20 mouse cellular contexts compared by ENCODE assay signal in genomic region chr5:4934491-4934890, GRCm38 (mm10).
DNase-seq lines count a peak whose midpoint lies in the region; ATAC-seq lines count a peak whose summit lies in the region.
"Had no signal": no experiment of that assay in that cellular context is flagged by ENCODE, and none has a peak within 500 bp of the region (broad histone marks: within the 10 kb centered on the region; RNA-seq: fewer than 3 reads in every experiment).

No protein-coding gene starts in this region.

- H3K4me2 ChIP-seq in midbrain, embryonic 14.5 days (ENCODE audit: low read length): no peak overlapping the region
- H3K4me2 ChIP-seq in midbrain, embryonic 11.5 days: no peak overlapping the region
- no peak overlapping the region for H3K4me2 ChIP-seq in hindbrain, embryonic 16.5 days (ENCODE audit: low read length)
- H3K4me2 ChIP-seq: embryonic facial prominence, embryonic 12.5 days; forebrain, embryonic 13.5 days had no signal

- ATAC-seq in frontal cortex, adult (ENCODE audit: low TSS enrichment): peak; percentile 24; the same call in 1 of the 2 replicates
- no peak for ATAC-seq in midbrain, embryonic 14.5 days (ENCODE audit: low FRiP score, low TSS enrichment)
- ATAC-seq in midbrain, embryonic 11.5 days (ENCODE audit: low FRiP score): no peak
- ATAC-seq in hindbrain, embryonic 16.5 days: 0 out of 2 replicates have a peak, but pooled peaks have one; percentile 30
- ATAC-seq: activated CD4-positive, CD25-positive, alpha-beta regulatory T cell, adult 4 months; forebrain, embryonic 13.5 days; forebrain, postnatal 0 days had no signal

- H3K4me1 ChIP-seq in midbrain, embryonic 14.5 days (ENCODE audit: control insufficient read depth, insufficient read depth, low read length): 0 out of 2 replicates have a peak, but pooled peaks cover 6% of the 10 kb centered on the region
- no peaks in the 10 kb centered on the region for H3K4me1 ChIP-seq in midbrain, embryonic 11.5 days (ENCODE audit: control insufficient read depth, insufficient read depth, low read length)
- no peaks in the 10 kb centered on the region for H3K4me1 ChIP-seq in hindbrain, embryonic 16.5 days (ENCODE audit: control insufficient read depth, insufficient read depth, low read depth, low read length)
- H3K4me1 ChIP-seq: embryonic facial prominence, embryonic 12.5 days had no signal

- H3K36me3 ChIP-seq in midbrain, embryonic 14.5 days (ENCODE audit: control insufficient read depth, insufficient read depth, low read length): no peaks in the 10 kb centered on the region
- no peaks in the 10 kb centered on the region for H3K36me3 ChIP-seq in midbrain, embryonic 11.5 days (ENCODE audit: control insufficient read depth, insufficient read depth, low read length)
- no peaks in the 10 kb centered on the region for H3K36me3 ChIP-seq in hindbrain, embryonic 16.5 days (ENCODE audit: control insufficient read depth, insufficient read depth, low read length)
- H3K36me3 ChIP-seq: embryonic facial prominence, embryonic 12.5 days; heart, embryonic 10.5 days had no signal

- no peaks in the 10 kb centered on the region for H3K27me3 ChIP-seq in midbrain, embryonic 14.5 days (ENCODE audit: control insufficient read depth, insufficient read depth, low read length)
- H3K27me3 ChIP-seq in midbrain, embryonic 11.5 days (ENCODE audit: control insufficient read depth, insufficient read depth, low read length): no peaks in the 10 kb centered on the region
- H3K27me3 ChIP-seq in hindbrain, embryonic 16.5 days (replicated peaks; ENCODE audit: control insufficient read depth, insufficient read depth, low read length): no peaks in the 10 kb centered on the region
- H3K27me3 ChIP-seq: embryonic facial prominence, embryonic 12.5 days; forebrain, embryonic 13.5 days had no signal

- no peaks in the 10 kb centered on the region for H3K9me3 ChIP-seq in midbrain, embryonic 14.5 days (ENCODE audit: control insufficient read depth, low read length)
- no peaks in the 10 kb centered on the region for H3K9me3 ChIP-seq in midbrain, embryonic 11.5 days (ENCODE audit: control insufficient read depth, low read length)
- H3K9me3 ChIP-seq in hindbrain, embryonic 16.5 days (ENCODE audit: control insufficient read depth, low read length): no peaks in the 10 kb centered on the region
- H3K9me3 ChIP-seq: embryonic facial prominence, embryonic 12.5 days; forebrain, embryonic 13.5 days; heart, embryonic 10.5 days had no signal

- DNase-seq in frontal cortex, postnatal 14 days (ENCODE audit: low spot score in 2 of 2): no peak
- DNase-seq in midbrain, embryonic 14.5 days: no peak
- DNase-seq in midbrain, embryonic 11.5 days (ENCODE audit: low spot score, missing footprints): no peak
- no peak for DNase-seq in T-cell, adult 2 months (ENCODE audit: low spot score)
- DNase-seq in spleen, postnatal 14 days (ENCODE audit: low spot score in 2 of 2): no peak
- DNase-seq: adrenal gland, postnatal 14 days; cerebellum, adult 11-12 months; cerebellum, adult 9-10 months; cerebellum, postnatal 25 days; forebrain, postnatal 0 days; gastrocnemius, postnatal 36 days; heart, adult 11 months; heart, postnatal 10 days; heart, postnatal 4 days had no signal

- peak overlapping the region; percentile 6; the same call in 1 of the 2 replicates for H3K27ac ChIP-seq in midbrain, embryonic 14.5 days (replicated peaks; ENCODE audit: low read depth, low read length)
- H3K27ac ChIP-seq in midbrain, embryonic 11.5 days (ENCODE audit: low read depth, low read length): no peak overlapping the region
- H3K27ac ChIP-seq in hindbrain, embryonic 16.5 days (ENCODE audit: low read depth, low read length): no peak overlapping the region
- H3K27ac ChIP-seq: embryonic facial prominence, embryonic 12.5 days; forebrain, embryonic 13.5 days; heart, embryonic 10.5 days had no signal

- H3K4me3 ChIP-seq in midbrain, embryonic 14.5 days (replicated peaks; ENCODE audit: low read depth, low read length): no peak overlapping the region
- no peak overlapping the region for H3K4me3 ChIP-seq in midbrain, embryonic 11.5 days (ENCODE audit: low read depth, low read length)
- H3K4me3 ChIP-seq in hindbrain, embryonic 16.5 days (ENCODE audit: low read length): no peak overlapping the region
- H3K4me3 ChIP-seq: embryonic facial prominence, embryonic 12.5 days; forebrain, embryonic 13.5 days; heart, embryonic 10.5 days had no signal

- no peak overlapping the region for H3K9ac ChIP-seq in midbrain, embryonic 14.5 days (replicated peaks; ENCODE audit: low read length)
- no peak overlapping the region for H3K9ac ChIP-seq in midbrain, embryonic 11.5 days (ENCODE audit: low read length)
- no peak overlapping the region for H3K9ac ChIP-seq in hindbrain, embryonic 16.5 days (ENCODE audit: low read depth, low read length)
- H3K9ac ChIP-seq: embryonic facial prominence, embryonic 12.5 days; forebrain, embryonic 13.5 days; forebrain, postnatal 0 days had no signal

- WGBS in midbrain, embryonic 14.5 days: 81% methylated on average over 6 of the region's 6 CpGs
- 89% methylated on average over 6 of the region's 6 CpGs for WGBS in midbrain, embryonic 11.5 days
- 83% methylated on average over 6 of the region's 6 CpGs for WGBS in hindbrain, embryonic 16.5 days

Comparison
In these comparisons a context has a peak if more than half of its experiments do, and no peak if none do; other contexts are left out.
1. ATAC-seq: peak in frontal cortex, adult (single experiment) and hindbrain, embryonic 16.5 days (single experiment); none in midbrain, embryonic 14.5 days (single experiment) and midbrain, embryonic 11.5 days (single experiment).